In genomic region chr1:37539968-37540809, GRCm38 (mm10) we compare ENCODE assay signal across 8 mouse cellular contexts. TPM values are rescaled to one million over a fixed set of nuclear protein-coding genes. Genes with fewer than 3 reads are reported as not detected.
A peak's percentile ranks its signal among the peaks of the same experiment; 100 is the strongest.
DNase-seq lines count a peak whose midpoint lies in the region; ATAC-seq lines count a peak whose summit lies in the region.

No protein-coding gene starts in this region.

- H3K36me3 ChIP-seq in forebrain, embryonic 11.5 days (ENCODE audit: control insufficient read depth, insufficient read depth, low read length), result no peaks in the 10 kb centered on the region
- 0 out of 2 replicates have a peak, but pooled peaks cover 4% of the 10 kb centered on the region for H3K36me3 ChIP-seq in limb, embryonic 13.5 days
- H3K36me3 ChIP-seq in stomach, embryonic 15.5 days, result 0 out of 2 replicates have a peak, but pooled peaks cover 4% of the 10 kb centered on the region

- 5% methylated on average over 44 of the region's 47 CpGs for WGBS in forebrain, embryonic 11.5 days
- 3% methylated on average over 43 of the region's 47 CpGs for WGBS in limb, embryonic 13.5 days
- 1% methylated on average over 44 of the region's 47 CpGs for WGBS in stomach, embryonic 15.5 days

- H3K4me3 ChIP-seq in forebrain, embryonic 11.5 days (ENCODE audit: low read depth, low read length), result peak overlapping the region; percentile 76
- peak overlapping the region; percentile 76 for H3K4me3 ChIP-seq in limb, embryonic 13.5 days
- H3K4me3 ChIP-seq in stomach, embryonic 15.5 days (replicated peaks), result peak overlapping the region; percentile 71

- peak overlapping the region; percentile 94 for H3K4me2 ChIP-seq in forebrain, embryonic 11.5 days (ENCODE audit: low read depth, low read length, severe bottlenecking)
- peak overlapping the region; percentile 92 for H3K4me2 ChIP-seq in limb, embryonic 13.5 days (replicated peaks)
- peak overlapping the region; percentile 82 for H3K4me2 ChIP-seq in stomach, embryonic 15.5 days

- H3K27ac ChIP-seq in forebrain, embryonic 11.5 days (ENCODE audit: low read depth, low read length), result no peak overlapping the region
- H3K27ac ChIP-seq in limb, embryonic 13.5 days, result no peak overlapping the region
- H3K27ac ChIP-seq in stomach, embryonic 15.5 days, result peak overlapping the region; percentile 54; the same call in 1 of the 2 replicates

- peak overlapping the region; percentile 72 for H3K9ac ChIP-seq in forebrain, embryonic 11.5 days (ENCODE audit: low read length)
- H3K9ac ChIP-seq in limb, embryonic 13.5 days, result peak overlapping the region; percentile 82
- peak overlapping the region; percentile 69 for H3K9ac ChIP-seq in stomach, embryonic 15.5 days

- DNase-seq in frontal cortex, postnatal 25 days (ENCODE audit: low spot score in 2 of 2), result no peak
- DNase-seq in right cerebral cortex, postnatal 10 days (ENCODE audit: low spot score in 2 of 2), result peak; percentile 46 to 47
- no peak for DNase-seq in right cerebral cortex, postnatal 36 days (ENCODE audit: low spot score in 2 of 2)
- no peak for DNase-seq in forebrain, embryonic 11.5 days (ENCODE audit: low spot score)
- DNase-seq in natural killer cell, adult 2 months (ENCODE audit: low spot score in 2 of 2), result no peak

- peaks cover 3% of the 10 kb centered on the region; the same call in 1 of the 2 replicates for H3K27me3 ChIP-seq in forebrain, embryonic 11.5 days (ENCODE audit: control insufficient read depth, insufficient read depth, low read length)
- H3K27me3 ChIP-seq in limb, embryonic 13.5 days, result peaks cover 14% of the 10 kb centered on the region
- no peaks in the 10 kb centered on the region for H3K27me3 ChIP-seq in stomach, embryonic 15.5 days (replicated peaks)

- H3K9me3 ChIP-seq in forebrain, embryonic 11.5 days (ENCODE audit: control insufficient read depth, low read length), result no peaks in the 10 kb centered on the region
- no peaks in the 10 kb centered on the region for H3K9me3 ChIP-seq in limb, embryonic 13.5 days
- H3K9me3 ChIP-seq in stomach, embryonic 15.5 days, result no peaks in the 10 kb centered on the region

- peak; percentile 22 for ATAC-seq in frontal cortex, adult (ENCODE audit: low TSS enrichment)
- ATAC-seq in forebrain, embryonic 11.5 days (replicated peaks; ENCODE audit: low FRiP score), result peak; percentile 82
- ATAC-seq in limb, embryonic 13.5 days (ENCODE audit: low FRiP score, low read depth), result peak; percentile 68
- peak; percentile 66 for ATAC-seq in stomach, embryonic 15.5 days (ENCODE audit: insufficient read depth, low FRiP score, low read depth)

- H3K4me1 ChIP-seq in forebrain, embryonic 11.5 days (replicated peaks; ENCODE audit: control insufficient read depth, insufficient read depth, low read length), result peaks cover 6% of the 10 kb centered on the region; the same call in 1 of the 2 replicates
- H3K4me1 ChIP-seq in limb, embryonic 13.5 days, result peaks cover 15% of the 10 kb centered on the region
- 0 out of 2 replicates have a peak, but pooled peaks cover 2% of the 10 kb centered on the region for H3K4me1 ChIP-seq in stomach, embryonic 15.5 days

RNA-seq across cellular contexts. Expression of gene Mgat4a, which starts 0.6 kb away (rescaled TPM):
- 3.2 and 4.0 TPM in 2 replicates for polyA plus RNA-seq in forebrain, embryonic 11.5 days (2014; fragmentation: Nextera tagmentation; extraction: Ambion mirVana)
- polyA plus RNA-seq in limb, embryonic 13.5 days (2015; fragmentation: Nextera tagmentation; extraction: Ambion mirVana), result 4.4 and 5.7 TPM in 2 replicates
- polyA plus RNA-seq in stomach, embryonic 15.5 days (2015; fragmentation: Nextera tagmentation; extraction: Ambion mirVana), result 27.6 and 32.3 TPM in 2 replicates

Comparison
In these comparisons a context has a peak if more than half of its experiments do, and no peak if none do; other contexts are left out.
1. DNase-seq: peak in right cerebral cortex, postnatal 10 days (2 of 2); none in frontal cortex, postnatal 25 days (0 of 2), right cerebral cortex, postnatal 36 days (0 of 2), forebrain, embryonic 11.5 days (single experiment) and natural killer cell, adult 2 months (0 of 2).
2. ATAC-seq: peak in every context shown above with its lines; median percentile 82 in forebrain, embryonic 11.5 days; 68 in limb, embryonic 13.5 days; 66 in stomach, embryonic 15.5 days; 22 in frontal cortex, adult.
3. Peak in every context shown above with its lines, with median percentiles within 50 percentile points of each other: H3K4me2 ChIP-seq, H3K4me3 ChIP-seq and H3K9ac ChIP-seq.